Comparison of ENCODE assay signal across 9 mouse cellular contexts in the genomic region with DNA sequence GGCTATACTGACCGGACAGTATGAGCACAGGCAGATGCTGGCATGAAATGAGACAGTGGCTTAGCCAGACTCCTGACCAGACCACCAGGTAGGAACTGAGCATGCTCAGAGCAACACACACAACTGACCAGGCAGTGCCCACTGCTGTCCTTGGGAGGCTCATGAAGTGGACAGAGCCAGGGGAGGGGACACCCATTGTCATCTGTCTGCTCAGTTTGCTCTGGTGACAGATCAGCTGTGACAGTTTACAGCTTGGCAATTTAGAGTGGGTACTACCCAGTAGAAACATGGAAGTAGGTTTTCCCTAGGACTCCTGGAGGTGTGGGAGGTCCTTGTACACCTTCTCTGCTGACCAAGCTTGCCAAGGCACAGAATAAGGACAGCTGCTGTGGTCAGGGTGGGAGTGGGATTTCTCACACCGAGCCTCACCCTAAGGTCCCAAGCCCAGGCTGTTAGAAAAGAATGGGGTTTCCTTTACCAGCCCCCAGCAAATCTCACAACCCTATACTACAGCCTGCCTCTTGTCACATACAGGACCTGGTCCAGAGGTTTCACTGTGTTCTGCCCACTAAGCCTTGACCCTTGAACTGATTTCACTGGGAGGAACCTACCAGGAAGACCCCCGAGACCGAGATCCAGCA.
DNase-seq lines count a peak whose midpoint lies in the region; ATAC-seq and TF ChIP-seq lines count a peak whose summit lies in the region.
"Had no signal": no experiment of that assay in that cellular context is flagged by ENCODE, and none has a peak within 500 bp of the region (broad histone marks: within the 10 kb centered on the region; RNA-seq: fewer than 3 reads in every experiment).

No protein-coding gene starts in this region.

- peak overlapping the region; percentile 93 for H3K4me2 ChIP-seq in embryonic facial prominence, embryonic 13.5 days
- H3K4me2 ChIP-seq in intestine, embryonic 16.5 days (ENCODE audit: low read depth, low read length): peak overlapping the region; percentile 90
- H3K4me2 ChIP-seq in myocyte (ENCODE audit: low read depth): peak overlapping the region; percentile 98

- H3K79me2 ChIP-seq in myocyte (ENCODE audit: control insufficient read depth, insufficient read depth): peaks cover 53% of the 10 kb centered on the region

- TF ChIP-seq POLR2A in myocyte (IDR thresholded peaks at IDR 0.05; ENCODE audit: insufficient read length, low read depth): no peak

- H3ac ChIP-seq in myocyte (ENCODE audit: control insufficient read depth, insufficient read length): peak overlapping the region; percentile 27

- H3K9me3 ChIP-seq in embryonic facial prominence, embryonic 13.5 days: no peaks in the 10 kb centered on the region
- no peaks in the 10 kb centered on the region for H3K9me3 ChIP-seq in intestine, embryonic 16.5 days (ENCODE audit: control insufficient read depth, low read length)

- ATAC-seq in embryonic facial prominence, embryonic 13.5 days (ENCODE audit: insufficient number of reproducible peaks, insufficient read depth, low FRiP score, low TSS enrichment, low read depth): no peak
- peak; percentile 1; the same call in 1 of the 2 replicates for ATAC-seq in intestine, embryonic 16.5 days

- WGBS in embryonic facial prominence, embryonic 13.5 days: 40% methylated on average over 4 of the region's 4 CpGs
- 36% methylated on average over 4 of the region's 4 CpGs for WGBS in intestine, embryonic 16.5 days

- DNase-seq in kidney, adult 18-20 months: peak; percentile 23
- no peak for DNase-seq in kidney, postnatal 36 days
- DNase-seq in cerebellum, postnatal 4 days (ENCODE audit: low spot score in 2 of 2): no peak
- DNase-seq in cerebellum, postnatal 25 days: no peak
- no peak for DNase-seq in urinary bladder, postnatal 10 days (ENCODE audit: low spot score)

- peaks cover 13% of the 10 kb centered on the region for H3K27me3 ChIP-seq in embryonic facial prominence, embryonic 13.5 days
- 0 out of 2 replicates have a peak, but pooled peaks cover 4% of the 10 kb centered on the region for H3K27me3 ChIP-seq in intestine, embryonic 16.5 days (replicated peaks; ENCODE audit: control insufficient read depth, insufficient read depth, low read length)
- no peaks in the 10 kb centered on the region for H3K27me3 ChIP-seq in myocyte (ENCODE audit: control insufficient read depth, insufficient read depth, insufficient read length)
- H3K27me3 ChIP-seq: Patski had no signal

- peak overlapping the region; percentile 83 for H3K4me3 ChIP-seq in embryonic facial prominence, embryonic 13.5 days
- peak overlapping the region; percentile 89 for H3K4me3 ChIP-seq in intestine, embryonic 16.5 days (ENCODE audit: low read length)
- peak overlapping the region; percentile 26 for H3K4me3 ChIP-seq in myocyte

- H3K4me1 ChIP-seq in embryonic facial prominence, embryonic 13.5 days: peaks cover 16% of the 10 kb centered on the region
- peaks cover 25% of the 10 kb centered on the region for H3K4me1 ChIP-seq in intestine, embryonic 16.5 days (ENCODE audit: control insufficient read depth, insufficient read depth, low read length)

- peak overlapping the region; percentile 79 for H3K9ac ChIP-seq in embryonic facial prominence, embryonic 13.5 days
- H3K9ac ChIP-seq in intestine, embryonic 16.5 days (ENCODE audit: low read depth, low read length): peak overlapping the region; percentile 87

- H3K27ac ChIP-seq in embryonic facial prominence, embryonic 13.5 days: no peak overlapping the region
- H3K27ac ChIP-seq in intestine, embryonic 16.5 days (ENCODE audit: low read length): no peak overlapping the region

- no peaks in the 10 kb centered on the region for H3K36me3 ChIP-seq in embryonic facial prominence, embryonic 13.5 days
- H3K36me3 ChIP-seq in intestine, embryonic 16.5 days (ENCODE audit: control insufficient read depth, insufficient read depth, low read length): no peaks in the 10 kb centered on the region
- H3K36me3 ChIP-seq in myocyte (ENCODE audit: control insufficient read depth, insufficient read depth): peaks cover 2% of the 10 kb centered on the region

TF ChIP-seq in myocyte, 11 proteins besides CTCF, POLR2A, EP300 and RAD21:
- TF ChIP-seq MYOG (IDR thresholded peaks at IDR 0.05; ENCODE audit: control insufficient read depth in 1 of 3, insufficient read depth in 1 of 3, insufficient read length in 2 of 3, low read depth in 2 of 3): peak in 1 of 3 experiments; percentile 43
- no peak for TF ChIP-seq USF1 (IDR thresholded peaks at IDR 0.05; ENCODE audit: low read depth)
- TF ChIP-seq MYOD1 (IDR thresholded peaks at IDR 0.05; ENCODE audit: control insufficient read depth in 1 of 3, insufficient read length in 2 of 3, low read depth in 2 of 3): peak in 2 of 3 experiments; percentile 7 to 25

Comparison
In these comparisons a context has a peak if more than half of its experiments do, and no peak if none do; other contexts are left out.
1. H3K4me3 ChIP-seq: peak in every context shown above with its lines; median percentile 89 in intestine, embryonic 16.5 days; 83 in embryonic facial prominence, embryonic 13.5 days; 26 in myocyte.